8 mouse cellular contexts compared by ENCODE assay signal in the genomic region with DNA sequence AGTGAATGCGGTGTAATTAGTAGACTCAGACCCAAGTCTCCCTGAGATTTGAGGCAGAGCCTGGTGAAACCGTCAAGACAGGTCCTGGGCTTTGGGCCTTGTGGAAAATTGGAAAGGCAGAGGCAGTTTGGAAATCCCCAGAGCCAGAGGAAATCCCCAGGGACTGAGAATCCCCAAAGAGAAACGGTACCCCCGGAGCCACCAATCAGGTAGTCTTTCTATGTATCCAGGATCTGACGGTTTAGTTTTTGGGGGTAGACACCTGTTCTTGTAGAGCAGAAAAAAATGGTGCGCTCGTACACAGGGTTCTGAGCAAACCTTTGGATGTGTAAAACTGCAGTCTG. TPM values are rescaled to one million over a fixed set of nuclear protein-coding genes. Genes with fewer than 3 reads are reported as not detected.
A peak's percentile ranks its signal among the peaks of the same experiment; 100 is the strongest.
DNase-seq lines count a peak whose midpoint lies in the region; ATAC-seq and TF ChIP-seq lines count a peak whose summit lies in the region.

No protein-coding gene starts in this region.

- peak overlapping the region; percentile 73 for H3K4me2 ChIP-seq in kidney, embryonic 15.5 days
- peak overlapping the region; percentile 77; the same call in 1 of the 2 replicates for H3K4me2 ChIP-seq in hindbrain, embryonic 12.5 days (replicated peaks)
- no peak overlapping the region for H3K4me2 ChIP-seq in midbrain, embryonic 16.5 days (ENCODE audit: low read length)

- H3K27ac ChIP-seq in kidney, embryonic 15.5 days = peak overlapping the region; percentile 89
- H3K27ac ChIP-seq in MEL (ENCODE audit: control insufficient read depth, low read depth, low read length) = peak overlapping the region; percentile 62
- peak overlapping the region; percentile 82; the same call in 1 of the 2 replicates for H3K27ac ChIP-seq in hindbrain, embryonic 12.5 days
- H3K27ac ChIP-seq in midbrain, embryonic 16.5 days (ENCODE audit: low read length) = peak overlapping the region; percentile 60; the same call in 1 of the 2 replicates

- no peak for TF ChIP-seq RAD21 in MEL (IDR thresholded peaks at IDR 0.05; ENCODE audit: low read depth, low read length)

- H3K4me1 ChIP-seq in kidney, embryonic 15.5 days = peaks cover 37% of the 10 kb centered on the region
- peaks cover 12 to 28% of the 10 kb centered on the region in 2 experiments for H3K4me1 ChIP-seq in MEL (ENCODE audit: control insufficient read depth in 1 of 2, insufficient read depth in 2 of 2, low read length in 2 of 2)
- H3K4me1 ChIP-seq in hindbrain, embryonic 12.5 days = peaks cover 38% of the 10 kb centered on the region
- H3K4me1 ChIP-seq in midbrain, embryonic 16.5 days (ENCODE audit: control insufficient read depth, insufficient read depth, low read length) = peaks cover 28% of the 10 kb centered on the region

- ATAC-seq in kidney, embryonic 15.5 days (replicated peaks; ENCODE audit: low FRiP score) = no peak
- no peak for ATAC-seq in hindbrain, embryonic 12.5 days (ENCODE audit: low FRiP score)
- ATAC-seq in midbrain, embryonic 16.5 days = no peak
- ATAC-seq in inflammation-experienced regulatory T-cells, adult 6 months = no peak

- TF ChIP-seq EP300 in MEL (IDR thresholded peaks at IDR 0.05; ENCODE audit: low read depth in 1 of 2, low read length in 2 of 2) = no peak

- WGBS in kidney, embryonic 15.5 days = 75% methylated on average over 7 of the region's 7 CpGs
- WGBS in hindbrain, embryonic 12.5 days = 74% methylated on average over 7 of the region's 7 CpGs
- 69% methylated on average over 7 of the region's 7 CpGs for WGBS in midbrain, embryonic 16.5 days

- TF ChIP-seq POLR2A in MEL (IDR thresholded peaks at IDR 0.05; ENCODE audit: control insufficient read depth in 1 of 2, insufficient read depth in 1 of 2, low read depth in 1 of 2, low read length in 2 of 2, poor library complexity in 1 of 2) = no peak

- H3K9me3 ChIP-seq in kidney, embryonic 15.5 days (replicated peaks) = no peaks in the 10 kb centered on the region
- H3K9me3 ChIP-seq in MEL (replicated peaks; ENCODE audit: insufficient read depth, low read length) = no peaks in the 10 kb centered on the region
- H3K9me3 ChIP-seq in hindbrain, embryonic 12.5 days (replicated peaks) = no peaks in the 10 kb centered on the region
- H3K9me3 ChIP-seq in midbrain, embryonic 16.5 days (replicated peaks; ENCODE audit: control insufficient read depth, low read length, poor library complexity, severe bottlenecking) = no peaks in the 10 kb centered on the region

- DNase-seq in kidney, postnatal 36 days = no peak
- peak; percentile 36 for DNase-seq in MEL (ENCODE audit: low read depth, low spot score)
- DNase-seq in adrenal gland, postnatal 25 days = no peak
- no peak for DNase-seq in gastrocnemius, postnatal 14 days

- H3K79me2 ChIP-seq in MEL (ENCODE audit: control insufficient read depth, insufficient read depth, low read length, poor library complexity) = no peaks in the 10 kb centered on the region

- H3K36me3 ChIP-seq in kidney, embryonic 15.5 days = no peaks in the 10 kb centered on the region
- H3K36me3 ChIP-seq in MEL (ENCODE audit: control insufficient read depth in 1 of 2, insufficient read depth in 2 of 2, low read length in 2 of 2) = peaks cover 0 to 24% of the 10 kb centered on the region in 2 experiments; a peak in 2 of 4 replicates
- no peaks in the 10 kb centered on the region for H3K36me3 ChIP-seq in hindbrain, embryonic 12.5 days
- H3K36me3 ChIP-seq in midbrain, embryonic 16.5 days (ENCODE audit: control insufficient read depth, insufficient read depth, low read length) = no peaks in the 10 kb centered on the region

- H3K9ac ChIP-seq in kidney, embryonic 15.5 days = 0 out of 2 replicates have a peak overlapping the region, but pooled peaks have one; percentile 11
- peak overlapping the region; percentile 54; the same call in 1 of the 2 replicates for H3K9ac ChIP-seq in MEL (ENCODE audit: control insufficient read depth, low read depth, low read length, poor library complexity, severe bottlenecking)
- no peak overlapping the region for H3K9ac ChIP-seq in hindbrain, embryonic 12.5 days
- no peak overlapping the region for H3K9ac ChIP-seq in midbrain, embryonic 16.5 days (ENCODE audit: low read depth, low read length)

- intact Hi-C loops in gastrocnemius, postnatal 14 days (cut with DNase I; ENCODE audit: low total_unique reads) = no loop called here

- TF ChIP-seq CTCF in MEL (IDR thresholded peaks at IDR 0.05 in 2 of 3, conservative IDR thresholded peaks at IDR 0.05 in 1 of 3; ENCODE audit: control insufficient read depth in 1 of 3, insufficient read depth in 1 of 3, low read depth in 2 of 3, low read length in 3 of 3, poor library complexity in 1 of 3, severe bottlenecking in 1 of 3) = no peak

- no peak overlapping the region for H3K4me3 ChIP-seq in kidney, embryonic 15.5 days (replicated peaks)
- no peak overlapping the region; a peak in 1 of 4 replicates for H3K4me3 ChIP-seq in MEL (ENCODE audit: control insufficient read depth in 1 of 2, insufficient read depth in 1 of 2, low read depth in 2 of 2, low read length in 2 of 2)
- no peak overlapping the region for H3K4me3 ChIP-seq in hindbrain, embryonic 12.5 days
- no peak overlapping the region for H3K4me3 ChIP-seq in midbrain, embryonic 16.5 days (ENCODE audit: low read depth, low read length)

- no peaks in the 10 kb centered on the region for H3K27me3 ChIP-seq in kidney, embryonic 15.5 days
- H3K27me3 ChIP-seq in MEL (ENCODE audit: control insufficient read depth in 1 of 2, insufficient read depth in 2 of 2, low read length in 2 of 2) = no peaks in the 10 kb centered on the region
- no peaks in the 10 kb centered on the region for H3K27me3 ChIP-seq in hindbrain, embryonic 12.5 days
- H3K27me3 ChIP-seq in midbrain, embryonic 16.5 days (ENCODE audit: control insufficient read depth, insufficient read depth, low read depth, low read length) = no peaks in the 10 kb centered on the region

TF ChIP-seq in MEL, 35 proteins besides CTCF, POLR2A, EP300 and RAD21:
- TF ChIP-seq SMC3 (IDR thresholded peaks at IDR 0.05; ENCODE audit: low read depth, low read length) (no peak), RCOR1 (IDR thresholded peaks at IDR 0.05; ENCODE audit: low read depth, low read length) (no peak), USF2 (IDR thresholded peaks at IDR 0.05; ENCODE audit: borderline replicate concordance in 1 of 2, insufficient read depth in 1 of 2, low read depth in 1 of 2, low read length in 2 of 2) (no peak), UBTF (IDR thresholded peaks at IDR 0.05; ENCODE audit: borderline replicate concordance, insufficient read depth, low read depth, low read length) (no peak), JUND (IDR thresholded peaks at IDR 0.05; ENCODE audit: low read depth, low read length) (no peak), TAL1 (IDR thresholded peaks at IDR 0.05; ENCODE audit: low read length) (no peak), ZKSCAN1 (IDR thresholded peaks at IDR 0.05; ENCODE audit: low read depth, low read length) (no peak), SIN3A (IDR thresholded peaks at IDR 0.05; ENCODE audit: low read length) (no peak), HCFC1 (IDR thresholded peaks at IDR 0.05; ENCODE audit: low read depth, low read length) (no peak), MYB (IDR thresholded peaks at IDR 0.05; ENCODE audit: low read depth, low read length) (no peak), TCF12 (IDR thresholded peaks at IDR 0.05; ENCODE audit: low read depth, low read length) (no peak), E2F4 (IDR thresholded peaks at IDR 0.05; ENCODE audit: borderline replicate concordance, low read depth, low read length) (no peak), TBP (IDR thresholded peaks at IDR 0.05; ENCODE audit: low read depth, low read length) (no peak), GATA1 (IDR thresholded peaks at IDR 0.05; ENCODE audit: low read depth, low read length) (no peak), ZC3H11A (IDR thresholded peaks at IDR 0.05; ENCODE audit: low read depth, low read length) (no peak), MYC (IDR thresholded peaks at IDR 0.05; ENCODE audit: low read depth, low read length) (no peak), MEF2A (IDR thresholded peaks at IDR 0.05; ENCODE audit: extremely low read depth, insufficient replicate concordance, low read depth, low read length, poor library complexity, severe bottlenecking) (no peak), CHD1 (IDR thresholded peaks at IDR 0.05; ENCODE audit: low read depth, low read length) (no peak)

RNA-seq across cellular contexts. Expression of gene Gm10277, which starts 5.0 kb away (rescaled TPM):
- 1.5 and 2.3 TPM in 2 replicates for polyA plus RNA-seq in kidney, embryonic 15.5 days (2015; fragmentation: Nextera tagmentation; extraction: Ambion mirVana)
- total RNA-seq in MEL (2012; rRNA removed) = 0.16 and 0.35 TPM in 2 replicates
- polyA plus RNA-seq in MEL (2012; ENCODE audit: insufficient read depth in 1 of 2, insufficient read length in 2 of 2, low read depth in 1 of 2, low replicate concordance in 2 of 2, missing spikeins in 1 of 2) = under 1 TPM in 1 of 2 experiments, not detected in 1; 0.19 TPM
- 2.7 and 2.9 TPM in 2 replicates for polyA plus RNA-seq in hindbrain, embryonic 12.5 days (2016; fragmentation: Nextera tagmentation; extraction: Ambion mirVana)
- 2.0 and 2.5 TPM in 2 replicates for polyA plus RNA-seq in midbrain, embryonic 16.5 days (2015; fragmentation: Nextera tagmentation; extraction: Ambion mirVana)
- polyA plus RNA-seq in inflammation-experienced regulatory T-cells, adult 6 months (2017; shearing (Covaris generic)) = under 1 TPM in 2 of 3 experiments, not detected in 1; 0.15 to 0.58 TPM
- total RNA-seq in adrenal gland, postnatal 25 days (2021) = not detected in 2 replicates
- not detected for total RNA-seq in gastrocnemius, postnatal 14 days (2021)

RNA-seq across cellular contexts. Expression of gene Myo18a, which starts 29.5 kb away (rescaled TPM):
- 30.4 and 31.8 TPM in 2 replicates for polyA plus RNA-seq in kidney, embryonic 15.5 days (2015; fragmentation: Nextera tagmentation; extraction: Ambion mirVana)
- 10.8 and 13.1 TPM in 2 replicates for total RNA-seq in MEL (2012; rRNA removed)
- 10 to 100 TPM in 1 of 2 experiments, not detected in 1; 18.0 TPM for polyA plus RNA-seq in MEL (2012; ENCODE audit: insufficient read depth in 1 of 2, insufficient read length in 2 of 2, low read depth in 1 of 2, low replicate concordance in 2 of 2, missing spikeins in 1 of 2)
- polyA plus RNA-seq in hindbrain, embryonic 12.5 days (2016; fragmentation: Nextera tagmentation; extraction: Ambion mirVana) = 55.9 and 58.9 TPM in 2 replicates
- polyA plus RNA-seq in midbrain, embryonic 16.5 days (2015; fragmentation: Nextera tagmentation; extraction: Ambion mirVana) = 46.8 and 55.4 TPM in 2 replicates
- 10 to 100 TPM; 23.8 to 27.3 (median 25.1) TPM for polyA plus RNA-seq in inflammation-experienced regulatory T-cells, adult 6 months (2017; shearing (Covaris generic))
- total RNA-seq in adrenal gland, postnatal 25 days (2021) = 60.7 and 84.2 TPM in 2 replicates
- 100 to 1,000 TPM; 307 to 323 TPM for total RNA-seq in gastrocnemius, postnatal 14 days (2021)

Comparison
In these comparisons a context has a peak if more than half of its experiments do, and no peak if none do; other contexts are left out.
1. H3K9ac ChIP-seq: peak in kidney, embryonic 15.5 days (single experiment) and MEL (single experiment); none in hindbrain, embryonic 12.5 days (single experiment) and midbrain, embryonic 16.5 days (single experiment).
2. Peak in every context shown above with its lines, with median percentiles within 50 percentile points of each other: H3K27ac ChIP-seq.